31 mouse cellular contexts compared by ENCODE assay signal in the genomic region with DNA sequence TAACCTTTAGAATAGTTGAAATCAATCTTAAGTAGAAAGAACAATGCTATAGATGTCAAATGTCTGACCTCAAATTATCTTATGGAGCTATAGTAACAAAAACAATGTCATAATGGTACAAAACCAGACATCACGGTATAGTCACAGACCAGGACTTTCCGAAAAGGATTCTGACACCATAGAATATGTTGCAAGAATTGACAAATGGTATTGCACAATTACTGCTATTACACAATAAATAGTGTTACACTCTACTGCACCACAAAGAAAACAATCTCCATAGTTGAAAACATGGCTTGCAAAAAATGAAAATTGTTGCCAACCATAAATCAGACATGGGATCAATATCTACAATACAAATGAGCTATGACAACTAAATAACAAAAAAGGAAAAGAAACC. TPM values are rescaled to one million over a fixed set of nuclear protein-coding genes. Genes with fewer than 3 reads are reported as not detected.
A peak's percentile ranks its signal among the peaks of the same experiment; 100 is the strongest.
DNase-seq lines count a peak whose midpoint lies in the region; ATAC-seq and TF ChIP-seq lines count a peak whose summit lies in the region.
"Had no signal": no experiment of that assay in that cellular context is flagged by ENCODE, and none has a peak within 500 bp of the region (broad histone marks: within the 10 kb centered on the region; RNA-seq: fewer than 3 reads in every experiment).

No protein-coding gene starts in this region.

- intact Hi-C loops in left cerebral cortex, postnatal 36 days (cut with DNase I): no loop called here

- TF ChIP-seq EP300 in liver, postnatal 0 days (IDR thresholded peaks at IDR 0.05; ENCODE audit: low read depth): peak; percentile 33; the same call in 1 of the 2 replicates

- 63% methylated on average over 2 of the region's 2 CpGs for WGBS in liver, postnatal 0 days (ENCODE audit: insufficient replicate concordance)
- WGBS in liver, embryonic 11.5 days: 86% methylated on average over 2 of the region's 2 CpGs
- 91% methylated on average over 2 of the region's 2 CpGs for WGBS in heart, embryonic 10.5 days

- no peaks in the 10 kb centered on the region for H3K9me3 ChIP-seq in liver, postnatal 0 days (ENCODE audit: low read length)
- H3K9me3 ChIP-seq in liver, embryonic 11.5 days (ENCODE audit: control insufficient read depth, low read length): no peaks in the 10 kb centered on the region
- no peaks in the 10 kb centered on the region for H3K9me3 ChIP-seq in heart, embryonic 10.5 days
- H3K9me3 ChIP-seq: forebrain, embryonic 10.5 days; forebrain, embryonic 13.5 days; heart, embryonic 13.5 days had no signal

- H3K9ac ChIP-seq in liver, postnatal 0 days (replicated peaks): no peak overlapping the region
- H3K9ac ChIP-seq in liver, embryonic 11.5 days (ENCODE audit: low read depth, low read length): no peak overlapping the region
- H3K9ac ChIP-seq: forebrain, embryonic 13.5 days; heart, embryonic 13.5 days; hindbrain, embryonic 14.5 days had no signal

- no peak for TF ChIP-seq CTCF in liver, postnatal 0 days (IDR thresholded peaks at IDR 0.05; ENCODE audit: low read depth)

- no peaks in the 10 kb centered on the region for H3K36me3 ChIP-seq in liver, postnatal 0 days (replicated peaks; ENCODE audit: insufficient read depth, low read length)
- H3K36me3 ChIP-seq in liver, embryonic 11.5 days (ENCODE audit: control insufficient read depth, insufficient read depth, low read length): no peaks in the 10 kb centered on the region
- H3K36me3 ChIP-seq in heart, embryonic 10.5 days: no peaks in the 10 kb centered on the region
- H3K36me3 ChIP-seq: forebrain, embryonic 10.5 days; heart, embryonic 13.5 days had no signal

- H3K4me1 ChIP-seq in liver, postnatal 0 days (ENCODE audit: insufficient read depth): no peaks in the 10 kb centered on the region
- H3K4me1 ChIP-seq in liver, embryonic 11.5 days (replicated peaks; ENCODE audit: control insufficient read depth, insufficient read depth, low read length): no peaks in the 10 kb centered on the region
- H3K4me1 ChIP-seq in heart, embryonic 10.5 days: no peaks in the 10 kb centered on the region
- H3K4me1 ChIP-seq: forebrain, embryonic 10.5 days; forebrain, embryonic 13.5 days; heart, embryonic 13.5 days had no signal

- ATAC-seq in liver, postnatal 0 days: peak; percentile 33
- no peak for ATAC-seq in liver, embryonic 11.5 days (replicated peaks; ENCODE audit: low FRiP score)
- 0 out of 2 replicates have a peak, but pooled peaks have one; percentile 18 for ATAC-seq in common myeloid progenitor, adult 5-6 weeks (replicated peaks; ENCODE audit: low read depth, poor library complexity, severe bottlenecking)
- ATAC-seq in megakaryocyte progenitor cell, adult 5-6 weeks (replicated peaks; ENCODE audit: poor library complexity): peak; percentile 67
- ATAC-seq: activated CD4-positive, CD25-positive, alpha-beta regulatory T cell, adult 4 months; CD4-positive, CD25-positive, alpha-beta regulatory T cell, adult 4 months; forebrain, embryonic 13.5 days; forebrain, embryonic 16.5 days; hindbrain, postnatal 0 days; inflammation-experienced regulatory T-cells, adult 6 months had no signal

- H3K27me3 ChIP-seq in liver, postnatal 0 days (ENCODE audit: insufficient read depth, low read length): no peaks in the 10 kb centered on the region
- no peaks in the 10 kb centered on the region for H3K27me3 ChIP-seq in liver, embryonic 11.5 days (replicated peaks; ENCODE audit: control insufficient read depth, insufficient read depth, low read length)
- H3K27me3 ChIP-seq in heart, embryonic 10.5 days (ENCODE audit: insufficient read depth, poor library complexity, severe bottlenecking): no peaks in the 10 kb centered on the region
- H3K27me3 ChIP-seq: forebrain, embryonic 13.5 days; heart, embryonic 13.5 days had no signal

- no peak for DNase-seq in liver, postnatal 0 days
- DNase-seq in liver, embryonic 11.5 days (ENCODE audit: low spot score): no peak
- no peak for DNase-seq in heart, embryonic 10.5 days (ENCODE audit: low spot score)
- DNase-seq in left cerebral cortex, postnatal 36 days (ENCODE audit: low spot score in 2 of 2): no peak
- DNase-seq: adrenal gland, adult 8-10 months; adrenal gland, postnatal 25 days; cerebellum, adult 11-12 months; cerebellum, adult 8-10 months; cerebellum, postnatal 10 days; cerebellum, postnatal 36 days; gastrocnemius, adult 2 months; gastrocnemius, postnatal 14 days; heart, adult 18-20 months; heart, postnatal 14 days; heart, postnatal 4 days had no signal

- no peak overlapping the region for H3K27ac ChIP-seq in liver, postnatal 0 days (ENCODE audit: low read depth)
- H3K27ac ChIP-seq in liver, embryonic 11.5 days (ENCODE audit: low read depth, low read length): no peak overlapping the region
- no peak overlapping the region for H3K27ac ChIP-seq in heart, embryonic 10.5 days
- H3K27ac ChIP-seq: forebrain, embryonic 10.5 days; forebrain, embryonic 13.5 days; gastrocnemius, adult 2 months; heart, embryonic 13.5 days; hindbrain, embryonic 14.5 days; hindbrain, postnatal 0 days had no signal

- H3K4me3 ChIP-seq in liver, postnatal 0 days (ENCODE audit: low read depth, low read length): no peak overlapping the region
- no peak overlapping the region for H3K4me3 ChIP-seq in liver, embryonic 11.5 days (ENCODE audit: low read depth, low read length)
- no peak overlapping the region for H3K4me3 ChIP-seq in heart, embryonic 10.5 days
- H3K4me3 ChIP-seq: forebrain, embryonic 10.5 days; forebrain, embryonic 13.5 days; gastrocnemius, adult 2 months; heart, embryonic 13.5 days had no signal

- no peak overlapping the region for H3K4me2 ChIP-seq in liver, postnatal 0 days (ENCODE audit: low read depth, low read length)
- H3K4me2 ChIP-seq in liver, embryonic 11.5 days: no peak overlapping the region
- H3K4me2 ChIP-seq: forebrain, embryonic 13.5 days; heart, embryonic 13.5 days; hindbrain, embryonic 14.5 days had no signal

RNA-seq across cellular contexts. Expression of gene Ofcc1, which starts 43.5 kb away (rescaled TPM):
- not detected in 2 replicates for polyA plus RNA-seq in liver, postnatal 0 days (2015; fragmentation: Nextera tagmentation; extraction: Ambion mirVana)
- polyA plus RNA-seq in liver, embryonic 11.5 days (2014; fragmentation: Nextera tagmentation; extraction: Ambion mirVana): not detected in 2 replicates
- total RNA-seq in common myeloid progenitor, adult 5-6 weeks (2017): 2.0 TPM in 1 of 2 replicates, not detected in the other
- 0.12 and 0.54 TPM in 2 replicates for total RNA-seq in megakaryocyte progenitor cell, adult 5-6 weeks (2015)
- 0.95 and 1.0 TPM in 2 replicates for total RNA-seq in megakaryocyte progenitor cell, adult 5-6 weeks (2017)
- polyA plus RNA-seq in heart, embryonic 10.5 days (2016; fragmentation: Nextera tagmentation; extraction: Ambion mirVana): 0.11 TPM in 1 of 2 replicates, not detected in the other
- not detected for total RNA-seq in left cerebral cortex, postnatal 36 days (2021)
- total RNA-seq: adrenal gland, adult 8-10 months; adrenal gland, postnatal 25 days; gastrocnemius, adult 2 months; gastrocnemius, postnatal 14 days; heart, adult 18-20 months; heart, postnatal 14 days; heart, postnatal 4 days; MEL had no signal
- polyA plus RNA-seq: activated CD4-positive, CD25-positive, alpha-beta regulatory T cell, adult 4 months; C2C12; CD4-positive, CD25-positive, alpha-beta regulatory T cell, adult 4 months; embryonic facial prominence, embryonic 14.5 days; forebrain, embryonic 10.5 days; forebrain, embryonic 13.5 days; heart, embryonic 13.5 days; heart, embryonic 16.5 days; hindbrain, embryonic 11.5 days; hindbrain, embryonic 14.5 days; inflammation-experienced regulatory T-cells, adult 6 months had no signal
